Mouse (Mus musculus): ENCODE measurements around the gene Ttll9.

Gene Ttll9

DNA sequence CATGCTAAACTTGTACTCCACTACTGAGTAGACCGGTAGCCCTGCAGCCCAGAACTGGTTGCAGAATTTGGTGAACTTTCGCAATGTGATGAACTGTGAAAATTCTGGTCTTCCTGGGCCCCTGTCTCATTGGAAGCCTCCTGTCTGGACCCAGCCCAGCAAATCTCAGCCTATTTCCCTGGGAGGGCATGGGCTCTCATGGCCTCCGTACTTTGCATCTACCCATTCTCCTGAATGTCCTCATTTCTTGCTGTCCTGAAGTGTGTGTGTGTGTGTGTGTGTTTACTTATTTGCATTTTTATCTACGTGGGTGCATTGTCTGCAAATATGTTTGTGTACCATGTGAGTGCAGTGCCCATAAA, 87.7 kb downstream of the Ttll9 start:
- no peak for DNase-seq (ENCODE audit: low read depth, low spot score)

DNA sequence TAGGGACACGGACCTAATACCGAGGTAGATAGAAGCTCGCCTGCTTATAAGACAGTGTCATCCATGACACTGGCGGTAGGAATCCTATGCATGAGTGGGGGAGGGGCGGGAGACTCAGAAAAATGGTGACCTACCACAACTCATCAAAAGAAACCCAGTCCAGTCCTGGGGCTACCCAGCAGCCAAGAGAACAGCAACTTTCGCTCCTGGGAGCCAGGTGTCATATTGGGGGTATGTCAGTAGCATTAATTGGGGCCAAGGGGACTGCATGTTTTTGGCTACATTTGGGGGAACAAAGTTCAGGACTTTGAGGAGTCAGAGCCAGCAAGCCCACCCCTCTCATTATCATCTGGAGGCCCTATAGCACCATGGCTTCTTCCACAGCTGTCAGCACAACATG, 88.8 kb downstream of the Ttll9 start:
- no peak for DNase-seq (ENCODE audit: low read depth, low spot score)

DNA sequence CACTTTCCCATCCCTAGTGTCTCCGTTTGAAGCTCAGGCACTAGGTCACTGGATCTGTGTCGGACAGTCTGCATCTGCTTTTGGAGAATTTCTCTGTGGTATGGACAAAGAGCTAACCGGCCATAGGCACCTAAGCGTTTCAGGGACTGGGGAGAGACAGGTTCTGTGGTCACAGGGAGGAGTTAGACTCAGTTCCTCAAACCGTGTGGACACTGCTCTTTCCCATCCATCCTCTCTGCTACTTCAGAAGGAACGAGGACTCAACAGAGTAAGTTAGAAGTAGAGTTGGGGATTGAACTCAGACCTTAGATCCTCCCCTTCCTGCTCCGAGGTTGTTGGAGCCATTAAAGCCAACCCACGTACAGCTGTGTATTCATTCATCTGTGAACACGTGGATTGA, 89.3 kb downstream of the Ttll9 start:
- no peak for DNase-seq (ENCODE audit: low read depth, low spot score)

DNA sequence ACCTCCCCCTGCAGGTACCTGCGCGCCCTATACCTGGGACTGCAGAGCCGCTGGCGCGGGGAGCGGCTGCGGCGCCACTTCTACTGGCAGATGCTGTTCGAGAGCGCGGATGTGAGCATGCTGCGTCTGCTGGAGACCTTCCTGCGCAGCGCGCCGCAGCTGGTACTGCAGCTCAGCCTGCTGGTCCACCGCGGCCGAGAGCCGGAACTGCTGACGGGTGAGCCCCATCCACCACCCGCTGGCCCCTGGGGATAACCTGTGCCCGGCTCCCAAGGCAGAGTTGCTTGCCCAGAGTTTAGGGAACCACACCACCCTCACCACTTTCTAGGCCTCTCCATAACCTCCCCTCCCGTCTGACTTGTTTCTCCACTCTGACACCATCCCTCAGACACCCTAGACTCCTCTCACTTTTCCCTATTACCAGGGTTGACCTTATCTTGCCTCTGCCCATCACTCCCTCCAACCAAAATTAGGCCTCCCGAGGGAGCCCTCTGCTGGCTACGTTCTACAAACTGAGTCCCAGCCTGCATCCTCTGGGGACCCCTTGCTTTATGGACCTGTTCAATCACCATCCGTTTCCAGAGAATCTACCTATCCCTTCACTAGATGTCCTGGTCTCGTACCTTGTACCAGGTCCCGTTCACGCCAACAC, 90.5 kb downstream of the Ttll9 start:
- no peak for DNase-seq (ENCODE audit: low read depth, low spot score)

DNA sequence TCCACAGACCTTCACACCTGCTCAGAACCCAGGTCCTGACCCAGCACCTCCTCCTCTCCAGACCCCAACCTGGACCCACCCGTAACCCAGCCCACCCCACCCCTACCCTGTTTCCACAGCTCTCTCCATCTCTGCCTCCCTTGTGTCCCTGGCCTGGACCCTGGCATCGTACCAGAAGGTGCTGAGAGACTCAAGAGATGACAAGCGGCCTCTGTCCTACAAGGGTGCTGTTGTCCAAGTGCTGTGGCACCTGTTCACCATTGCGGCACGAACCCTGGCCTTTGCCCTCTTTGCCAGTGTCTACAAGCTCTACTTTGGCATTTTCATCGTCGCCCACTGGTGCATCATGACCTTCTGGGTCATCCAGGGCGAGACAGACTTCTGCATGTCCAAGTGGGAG, 91.6 kb downstream of the Ttll9 start:
- DNase-seq (ENCODE audit: low read depth, low spot score): no peak

DNA sequence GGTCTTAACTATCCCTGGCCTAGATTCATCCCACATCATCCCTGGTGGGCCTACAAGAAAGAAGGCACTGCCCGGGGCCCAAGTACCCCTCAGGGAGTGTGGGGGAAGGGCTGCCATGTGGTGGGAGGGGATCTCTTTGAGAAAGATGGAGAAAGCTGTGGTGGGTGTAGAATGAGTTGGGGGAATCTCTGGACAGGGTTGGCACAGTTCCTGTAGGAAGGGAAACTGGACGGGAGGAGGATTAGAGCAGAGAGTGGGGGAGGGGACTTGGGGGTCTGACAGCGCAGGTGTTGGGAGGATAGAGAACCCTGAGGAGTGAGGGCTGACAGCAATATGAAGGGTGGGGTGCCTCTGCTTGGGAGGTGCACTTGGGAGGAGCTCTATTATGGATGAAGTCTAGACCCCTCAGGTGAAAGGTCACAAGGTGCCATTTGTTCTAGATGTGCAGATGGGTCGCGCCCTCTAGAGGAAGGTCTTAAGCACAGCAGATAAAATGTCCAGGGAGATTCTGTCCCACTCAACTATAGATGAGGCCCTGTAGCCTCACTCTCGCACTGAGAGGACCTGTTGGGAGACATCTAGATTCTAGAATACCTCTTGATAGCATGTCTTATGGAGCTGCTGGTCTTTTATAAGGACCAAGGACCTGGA, 93.1 kb downstream of the Ttll9 start:
- no peak for DNase-seq (ENCODE audit: low read depth, low spot score)
